Mouse (Mus musculus): ENCODE data around the gene Dysf. TPM values are rescaled to one million over a fixed set of nuclear protein-coding genes. Genes with fewer than 3 reads are reported as not detected.

Dysf gene
- polyA plus RNA-seq, 1 experiment from 2014 or later = 4.9 TPM

- Histone ChIP-seq H3K27ac (no peak overlapping the region), H3K9me3 (replicated peaks) (no peaks in the 10 kb centered on the region), H3K27me3 (no peaks in the 10 kb centered on the region), H3K36me3 (no peaks in the 10 kb centered on the region), H3K4me2 (replicated peaks) (no peak overlapping the region), H3K4me1 (peaks cover 5% of the 10 kb centered on the region; the same call in 1 of the 2 replicates), H3K9ac (no peak overlapping the region), H3K4me3 (no peak overlapping the region)
- 88% methylated on average over 8 of the region's 8 CpGs for WGBS
- ATAC-seq (ENCODE audit: low FRiP score) = no peak
These were observed 193.5 kb downstream of the Dysf start for GRCm38 (mm10) chr6:84201721-84202490.

- H3K9ac ChIP-seq = no peak overlapping the region
- ATAC-seq (ENCODE audit: low FRiP score) = no peak
- WGBS = 91% methylated on average over 3 of the region's 3 CpGs
These were observed 197.2 kb downstream of the Dysf start for GRCm38 (mm10) chr6:84205611-84206010.

GRCm38 (mm10) chr6:84208589-84208988 is 200.2 kb downstream of the Dysf start:
- ATAC-seq (ENCODE audit: low FRiP score) = no peak
- Histone ChIP-seq H3K9ac (no peak overlapping the region), H3K4me1 (no peaks in the 10 kb centered on the region), H3K36me3 (no peaks in the 10 kb centered on the region), H3K4me3 (no peak overlapping the region), H3K27ac (no peak overlapping the region), H3K9me3 (replicated peaks) (no peaks in the 10 kb centered on the region), H3K27me3 (no peaks in the 10 kb centered on the region), H3K4me2 (replicated peaks) (no peak overlapping the region)
- 88% methylated on average over 4 of the region's 4 CpGs for WGBS

More at GRCm38 (mm10) chr6:84205611-84206010, 197.2 kb downstream of the Dysf start:
- no peaks in the 10 kb centered on the region for H3K4me1 ChIP-seq
- H3K4me2 ChIP-seq (replicated peaks) = no peak overlapping the region
- no peak overlapping the region for H3K27ac ChIP-seq
- no peaks in the 10 kb centered on the region for H3K9me3 ChIP-seq (replicated peaks)
- no peaks in the 10 kb centered on the region for H3K36me3 ChIP-seq
- H3K27me3 ChIP-seq = no peaks in the 10 kb centered on the region
- H3K4me3 ChIP-seq = no peak overlapping the region

- H3K4me3 ChIP-seq = no peak overlapping the region
- no peak overlapping the region for H3K9ac ChIP-seq
- no peaks in the 10 kb centered on the region for H3K4me1 ChIP-seq
- no peak for ATAC-seq (ENCODE audit: low FRiP score)
- no peaks in the 10 kb centered on the region for H3K9me3 ChIP-seq (replicated peaks)
- no peaks in the 10 kb centered on the region for H3K36me3 ChIP-seq
- H3K4me2 ChIP-seq (replicated peaks) = no peak overlapping the region
- WGBS = 70% methylated on average over 13 of the region's 13 CpGs
- no peak overlapping the region for H3K27ac ChIP-seq
- no peaks in the 10 kb centered on the region for H3K27me3 ChIP-seq
These were observed 201.5 kb downstream of the Dysf start for GRCm38 (mm10) chr6:84209736-84210434.

- Histone ChIP-seq H3K4me3 (no peak overlapping the region), H3K4me1 (no peaks in the 10 kb centered on the region), H3K9ac (no peak overlapping the region), H3K36me3 (no peaks in the 10 kb centered on the region), H3K9me3 (replicated peaks) (no peaks in the 10 kb centered on the region), H3K27ac (no peak overlapping the region), H3K4me2 (replicated peaks) (no peak overlapping the region), H3K27me3 (no peaks in the 10 kb centered on the region)
- 67% methylated on average over 7 of the region's 7 CpGs for WGBS
- ATAC-seq (ENCODE audit: low FRiP score) = no peak
These were observed 203.1 kb downstream of the Dysf start for GRCm38 (mm10) chr6:84211473-84211872.

GRCm38 (mm10) chr6:84213101-84213500 is 204.7 kb downstream of the Dysf start:
- ATAC-seq (ENCODE audit: low FRiP score) = no peak
- WGBS = 71% methylated on average over 3 of the region's 3 CpGs
- H3K4me3 ChIP-seq = no peak overlapping the region
- no peaks in the 10 kb centered on the region for H3K9me3 ChIP-seq (replicated peaks)
- H3K4me2 ChIP-seq (replicated peaks) = no peak overlapping the region
- H3K27me3 ChIP-seq = no peaks in the 10 kb centered on the region
- no peak overlapping the region for H3K27ac ChIP-seq
- H3K4me1 ChIP-seq = no peaks in the 10 kb centered on the region
- H3K9ac ChIP-seq = no peak overlapping the region
- no peaks in the 10 kb centered on the region for H3K36me3 ChIP-seq

GRCm38 (mm10) chr6:84217216-84217933 is 209.0 kb downstream of the Dysf start:
- H3K9ac ChIP-seq = no peak overlapping the region
- no peaks in the 10 kb centered on the region for H3K9me3 ChIP-seq (replicated peaks)
- no peaks in the 10 kb centered on the region for H3K27me3 ChIP-seq
- 43% methylated on average over 1 of the region's 1 CpGs for WGBS
- no peak overlapping the region for H3K27ac ChIP-seq
- no peak overlapping the region for H3K4me2 ChIP-seq (replicated peaks)
- H3K4me3 ChIP-seq = no peak overlapping the region
- H3K36me3 ChIP-seq = no peaks in the 10 kb centered on the region
- H3K4me1 ChIP-seq = no peaks in the 10 kb centered on the region
- ATAC-seq (ENCODE audit: low FRiP score) = no peak

- 75% methylated on average over 11 of the region's 11 CpGs for WGBS
- no peak for ATAC-seq (ENCODE audit: low FRiP score)
- Histone ChIP-seq H3K9ac (no peak overlapping the region), H3K4me2 (replicated peaks) (no peak overlapping the region), H3K4me3 (no peak overlapping the region), H3K9me3 (replicated peaks) (no peaks in the 10 kb centered on the region), H3K27me3 (no peaks in the 10 kb centered on the region), H3K36me3 (no peaks in the 10 kb centered on the region), H3K27ac (no peak overlapping the region), H3K4me1 (no peaks in the 10 kb centered on the region)
These were observed 210.7 kb downstream of the Dysf start for GRCm38 (mm10) chr6:84219119-84219518.

GRCm38 (mm10) chr6:84224861-84225260 is 216.5 kb downstream of the Dysf start:
- Histone ChIP-seq H3K9ac (no peak overlapping the region), H3K27me3 (no peaks in the 10 kb centered on the region; the same call in 1 of the 2 replicates), H3K36me3 (no peaks in the 10 kb centered on the region), H3K4me1 (peaks cover 14% of the 10 kb centered on the region), H3K27ac (no peak overlapping the region), H3K4me3 (no peak overlapping the region), H3K4me2 (replicated peaks) (no peak overlapping the region), H3K9me3 (replicated peaks) (no peaks in the 10 kb centered on the region)
- no peak for ATAC-seq (ENCODE audit: low FRiP score)
- 51% methylated on average over 4 of the region's 4 CpGs for WGBS

- no peak for ATAC-seq (ENCODE audit: low FRiP score)
- WGBS = 71% methylated on average over 6 of the region's 6 CpGs
These were observed 217.2 kb downstream of the Dysf start for GRCm38 (mm10) chr6:84225587-84225986.

GRCm38 (mm10) chr6:84228196-84228595 is 219.8 kb downstream of the Dysf start:
- H3K9ac ChIP-seq = no peak overlapping the region
- no peak for ATAC-seq (ENCODE audit: low FRiP score)
- H3K4me3 ChIP-seq = no peak overlapping the region
- no peaks in the 10 kb centered on the region for H3K36me3 ChIP-seq
- H3K27me3 ChIP-seq = no peaks in the 10 kb centered on the region; the same call in 1 of the 2 replicates
- no peak overlapping the region for H3K27ac ChIP-seq
- WGBS = 64% methylated on average over 4 of the region's 4 CpGs
- H3K4me2 ChIP-seq (replicated peaks) = no peak overlapping the region
- peaks cover 32% of the 10 kb centered on the region for H3K4me1 ChIP-seq
- H3K9me3 ChIP-seq (replicated peaks) = no peaks in the 10 kb centered on the region

More at GRCm38 (mm10) chr6:84225587-84225986, 217.2 kb downstream of the Dysf start:
- no peak overlapping the region for H3K9ac ChIP-seq
- H3K4me1 ChIP-seq = peaks cover 21% of the 10 kb centered on the region
- H3K27me3 ChIP-seq = no peaks in the 10 kb centered on the region; the same call in 1 of the 2 replicates
- H3K27ac ChIP-seq = no peak overlapping the region
- H3K9me3 ChIP-seq (replicated peaks) = no peaks in the 10 kb centered on the region
- no peak overlapping the region for H3K4me2 ChIP-seq (replicated peaks)
- no peaks in the 10 kb centered on the region for H3K36me3 ChIP-seq
- H3K4me3 ChIP-seq = no peak overlapping the region

GRCm38 (mm10) chr6:84228786-84229185 is 220.4 kb downstream of the Dysf start:
- H3K4me1 ChIP-seq = peaks cover 35% of the 10 kb centered on the region
- no peaks in the 10 kb centered on the region for H3K36me3 ChIP-seq
- 18% methylated on average over 5 of the region's 5 CpGs for WGBS
- H3K4me3 ChIP-seq = no peak overlapping the region
- no peaks in the 10 kb centered on the region for H3K9me3 ChIP-seq (replicated peaks)
- no peak for ATAC-seq (ENCODE audit: low FRiP score)
- H3K27me3 ChIP-seq = no peaks in the 10 kb centered on the region; the same call in 1 of the 2 replicates
- H3K27ac ChIP-seq = no peak overlapping the region
- H3K4me2 ChIP-seq (replicated peaks) = no peak overlapping the region
- H3K9ac ChIP-seq = no peak overlapping the region

Measured in hindbrain, embryonic 12.5 days (tissue).